Mouse (Mus musculus) embryonic fibroblast, embryonic 13.5 days (primary cell): ENCODE data around the gene Megf9.

ENCODE experiments used
- CTCF ChIP-seq: IDR thresholded peaks from 2 replicates; pipeline ENCODE4 v1.5.1; 2011; ENCODE audit warnings: mild to moderate bottlenecking, control low read depth, low read length, moderate library complexity, borderline replicate concordance; ENCODE audit not compliant: insufficient read depth
- POLR2A ChIP-seq: IDR thresholded peaks from 2 replicates; pipeline ENCODE4 v1.6.1; 2011; ENCODE audit warnings: low read depth, mild to moderate bottlenecking, control low read depth, low read length, moderate library complexity

- TF ChIP-seq CTCF: no peak
- no peak for TF ChIP-seq POLR2A
Measured at GRCm38 (mm10) chr4:70409456-70409855, 125.3 kb downstream of the Megf9 start.
